Mouse (Mus musculus) liver, adult 2 months (tissue): ENCODE results near the gene Gm38392.

Experiments
- CTCF ChIP-seq: fragments of 200-500 bp; IDR thresholded peaks from 2 replicates; pipeline ENCODE4 v1.5.1; 2011; ENCODE audit warnings: low read depth, low read length, control low read depth
- POLR2A ChIP-seq: fragments of 200-500 bp; IDR thresholded peaks from 2 replicates; pipeline ENCODE4 v1.6.1; 2011; ENCODE audit warnings: low read length, control low read depth; ENCODE audit not compliant: insufficient read depth; ENCODE audit errors: extremely low read depth

- TF ChIP-seq CTCF (no peak), POLR2A (no peak)
Observed at GRCm38 (mm10) chr3:88208226-88208720, 78.7 kb downstream of the Gm38392 start.
